Mouse (Mus musculus) heart, adult 2 months (tissue): ENCODE results near the gene Spata18. TPM values are rescaled to one million over a fixed set of nuclear protein-coding genes. Genes with fewer than 3 reads are reported as not detected.

Experiments used
- DNase-seq, 2 experiments: peaks; one replicate each; pipeline ENCODE4 v3.0.0; 2021
- H3K27ac ChIP-seq: fragments of 200-600 bp; 2 replicates; pipeline ENCODE4 v1.8.1; 2022
- H3K27me3 ChIP-seq: fragments of 200-500 bp; 2 replicates; pipeline ENCODE4 v1.6.1; 2012; ENCODE audit warnings: mild to moderate bottlenecking, low read length, inconsistent platforms, mixed read lengths; ENCODE audit not compliant: control insufficient read depth, insufficient read depth
- H3K36me3 ChIP-seq: fragments of 200-500 bp; 2 replicates; pipeline ENCODE4 v1.6.1; 2012; ENCODE audit warnings: low read length, inconsistent platforms; ENCODE audit not compliant: control insufficient read depth, insufficient read depth
- H3K4me1 ChIP-seq: fragments of 200-500 bp; 2 replicates; pipeline ENCODE4 v1.6.1; 2011; ENCODE audit warnings: low read length; ENCODE audit not compliant: control insufficient read depth, insufficient read depth
- H3K4me3 ChIP-seq: fragments of 200-600 bp; 2 replicates; pipeline ENCODE4 v1.8.1; 2022
- H3K79me2 ChIP-seq: fragments of 200-500 bp; replicated peaks from 2 replicates; pipeline ENCODE4 v1.6.1; 2012; ENCODE audit warnings: mild to moderate bottlenecking, inconsistent platforms, low read length, moderate library complexity, mixed read lengths; ENCODE audit not compliant: control insufficient read depth, insufficient read depth
- H3K9ac ChIP-seq: fragments of 200-500 bp; 2 replicates; pipeline ENCODE4 v1.6.1; 2012; ENCODE audit warnings: low read depth, mild to moderate bottlenecking, control low read depth, inconsistent platforms, low read length, mixed read lengths
- CTCF ChIP-seq: fragments of 200-600 bp; IDR thresholded peaks from 2 replicates; pipeline ENCODE4 v1.8.1; 2022; ENCODE audit warnings: antibody characterized with exemption, mild to moderate bottlenecking, moderate library complexity
- EP300 ChIP-seq: fragments of 200-500 bp; IDR thresholded peaks from 2 replicates; pipeline ENCODE4 v1.6.1; 2011; ENCODE audit warnings: low read depth, low read length, control low read depth; ENCODE audit not compliant: insufficient read depth
- POLR2A ChIP-seq: fragments of 200-500 bp; IDR thresholded peaks from 2 replicates; pipeline ENCODE4 v1.6.1; 2011; ENCODE audit warnings: mild to moderate bottlenecking, low read depth, low read length, control low read depth; ENCODE audit not compliant: insufficient read depth
- WGBS: fragments of 180-500 bp; shearing (Covaris S2); methylation state at CpG from one replicate; pipeline ENCODE4 v1.1.7; 2018; 5-methylcytosine and 5-hydroxymethylcytosine counted together
- intact Hi-C: fragments of 180-260 bp; cut with DNase I; formaldehyde crosslinking; loops from one replicate; pipeline ENCODE4 v1.15.1; 2025
- polyA plus RNA-seq: library from polyadenylated mRNA; depleted of rRNA; stranded (reverse); fragments of >200 nt; gene quantifications from 2 replicates; pipeline ENCODE4 v1.2.3, GENCODE M21; 2012
- total RNA-seq, 2 experiments: library from RNA; stranded (reverse); gene quantifications; 2 replicates each; pipeline ENCODE4 v1.2.3; 2021

Spata18 gene
- total and polyA plus RNA-seq, 3 experiments: 0.21 to 1.3 (median 0.30) TPM

- DNase-seq: no peak
- Histone ChIP-seq H3K9ac (no peak overlapping the region), H3K4me1 (peaks cover 5% of the 10 kb centered on the region), H3K4me3 (no peak overlapping the region), H3K27ac (peak overlapping the region; percentile 56), H3K79me2 (no peaks in the 10 kb centered on the region), H3K27me3 (no peaks in the 10 kb centered on the region), H3K36me3 (peaks cover 4% of the 10 kb centered on the region)
- no peak for TF ChIP-seq CTCF
- no peak for TF ChIP-seq POLR2A
- TF ChIP-seq EP300: no peak
- intact Hi-C loops: loop anchor here (5.0 to 10.0 kb wide), 3 partner anchors 169 to 594 kb away; no protein-coding TSS in a partner anchor
- WGBS: 31% methylated on average over 1 of the region's 1 CpGs
Measured at GRCm38 (mm10) chr5:73688576-73688975, 37.4 kb downstream of the Spata18 start.

GRCm38 (mm10) chr5:73690146-73690545 lies 39.0 kb downstream of the Spata18 start:
- intact Hi-C loops: loop anchor here (10.0 kb wide), 1 partner anchor 135 kb away; no protein-coding TSS in a partner anchor
- Histone ChIP-seq H3K4me3 (no peak overlapping the region), H3K27me3 (no peaks in the 10 kb centered on the region), H3K36me3 (peaks cover 4% of the 10 kb centered on the region), H3K79me2 (no peaks in the 10 kb centered on the region), H3K9ac (no peak overlapping the region), H3K27ac (no peak overlapping the region), H3K4me1 (peaks cover 5% of the 10 kb centered on the region)
- 56% methylated on average over 2 of the region's 2 CpGs for WGBS
- DNase-seq: peak in 1 of 2 experiments; percentile 19
- TF ChIP-seq CTCF (no peak), EP300 (no peak), POLR2A (no peak)

- Histone ChIP-seq H3K36me3 (peaks cover 4% of the 10 kb centered on the region), H3K79me2 (no peaks in the 10 kb centered on the region), H3K4me3 (no peak overlapping the region), H3K9ac (no peak overlapping the region), H3K4me1 (peaks cover 3% of the 10 kb centered on the region), H3K27ac (no peak overlapping the region), H3K27me3 (no peaks in the 10 kb centered on the region)
- intact Hi-C loops: loop anchor here (10.0 kb wide), 1 partner anchor 133 kb away; no protein-coding TSS in a partner anchor
- no peak for DNase-seq
- 58% methylated on average over 15 of the region's 15 CpGs for WGBS
- TF ChIP-seq CTCF (no peak), POLR2A (no peak), EP300 (no peak)
Measured at GRCm38 (mm10) chr5:73691723-73692520, 40.7 kb downstream of the Spata18 start.

- intact Hi-C loops: loop anchor here (10.0 kb wide), 1 partner anchor 131 kb away; no protein-coding TSS in a partner anchor
- Histone ChIP-seq H3K27ac (no peak overlapping the region), H3K36me3 (peaks cover 2% of the 10 kb centered on the region), H3K4me1 (peaks cover 1% of the 10 kb centered on the region; the same call in 1 of the 2 replicates), H3K27me3 (no peaks in the 10 kb centered on the region), H3K79me2 (no peaks in the 10 kb centered on the region), H3K4me3 (no peak overlapping the region), H3K9ac (no peak overlapping the region)
- 72% methylated on average over 1 of the region's 1 CpGs for WGBS
- no peak for DNase-seq
- TF ChIP-seq CTCF: no peak
- TF ChIP-seq EP300: no peak
- no peak for TF ChIP-seq POLR2A
Measured at GRCm38 (mm10) chr5:73693778-73694177, 42.6 kb downstream of the Spata18 start.

- no peak for TF ChIP-seq CTCF
- no peak for TF ChIP-seq POLR2A
- no peak for TF ChIP-seq EP300
- H3K27ac ChIP-seq: no peak overlapping the region
- intact Hi-C loops: loop anchor here (10.0 kb wide), 1 partner anchor 130 kb away; no protein-coding TSS in a partner anchor
- H3K9ac ChIP-seq: no peak overlapping the region
- H3K4me1 ChIP-seq: peaks cover 1% of the 10 kb centered on the region; the same call in 1 of the 2 replicates
- no peaks in the 10 kb centered on the region for H3K36me3 ChIP-seq
- H3K79me2 ChIP-seq: no peaks in the 10 kb centered on the region
- WGBS: 66% methylated on average over 4 of the region's 4 CpGs
- H3K4me3 ChIP-seq: no peak overlapping the region
- no peak for DNase-seq
- no peaks in the 10 kb centered on the region for H3K27me3 ChIP-seq
Measured at GRCm38 (mm10) chr5:73694254-73695015, 43.3 kb downstream of the Spata18 start.
